Mouse (Mus musculus): ENCODE data around the gene Slco3a1.

DNA sequence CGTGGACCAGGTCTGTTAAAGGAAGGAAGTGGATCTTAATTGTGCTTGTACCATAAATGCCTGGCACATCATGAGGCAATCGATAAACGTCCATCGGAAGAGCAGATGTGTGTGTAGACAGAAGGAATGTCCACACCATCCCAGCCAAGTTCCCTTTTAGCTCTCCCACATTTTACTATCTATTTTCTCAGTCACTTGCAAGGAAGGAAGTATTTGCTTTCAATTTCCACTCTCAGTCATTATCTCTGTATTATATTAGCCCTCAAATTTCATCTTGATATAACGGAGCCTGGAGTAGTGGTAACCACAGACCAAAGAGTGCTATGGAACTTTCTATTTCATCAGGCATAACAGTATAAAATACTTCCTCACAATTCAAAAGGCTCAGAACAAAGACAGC, 112.2 kb downstream of the Slco3a1 start:
- TF ChIP-seq MAFK (IDR thresholded peaks at IDR 0.05; ENCODE audit: insufficient read depth, low read depth, low read length): no peak
- TF ChIP-seq ZC3H11A (IDR thresholded peaks at IDR 0.05; ENCODE audit: borderline replicate concordance, low read depth, low read length): no peak
- TF ChIP-seq HCFC1 (IDR thresholded peaks at IDR 0.05; ENCODE audit: borderline replicate concordance, insufficient read depth, low read length): no peak
- TF ChIP-seq CHD2 (IDR thresholded peaks at IDR 0.05; ENCODE audit: low read depth, low read length): no peak
- no peak for TF ChIP-seq ZNF384 (IDR thresholded peaks at IDR 0.05; ENCODE audit: low read depth, low read length)
